Mouse (Mus musculus): Measurements from ENCODE around the gene Scg3. TPM values are rescaled to one million over a fixed set of nuclear protein-coding genes. Genes with fewer than 3 reads are reported as not detected.
A peak's percentile ranks its signal among the peaks of the same experiment; 100 is the strongest.

Gene Scg3
- polyA plus RNA-seq, 1 experiment from 2014 or later = 0.07 TPM

- 62% methylated on average over 6 of the region's 6 CpGs for WGBS (ENCODE audit: insufficient replicate concordance)
- H3K4me2 ChIP-seq (ENCODE audit: low read depth, low read length) = no peak overlapping the region
- peaks cover 1% of the 10 kb centered on the region; the same call in 1 of the 2 replicates for H3K27me3 ChIP-seq (ENCODE audit: control insufficient read depth, insufficient read depth, low read depth, low read length)
- H3K9ac ChIP-seq (ENCODE audit: low read depth, low read length) = no peak overlapping the region
- H3K4me3 ChIP-seq (ENCODE audit: low read depth, low read length) = no peak overlapping the region
- H3K4me1 ChIP-seq (ENCODE audit: control insufficient read depth, low read depth, low read length) = no peaks in the 10 kb centered on the region
- H3K27ac ChIP-seq (ENCODE audit: low read length) = no peak overlapping the region
- no peaks in the 10 kb centered on the region for H3K9me3 ChIP-seq (replicated peaks; ENCODE audit: control insufficient read depth, low read length)
- no peaks in the 10 kb centered on the region for H3K36me3 ChIP-seq (ENCODE audit: control insufficient read depth, insufficient read depth)
- ATAC-seq (ENCODE audit: low read depth) = no peak
These were observed 64.9 kb downstream of the Scg3 start for GRCm38 (mm10) chr9:75618836-75619400.

GRCm38 (mm10) chr9:75616560-75616959, 67.3 kb downstream of the Scg3 start:
- ATAC-seq (ENCODE audit: low read depth) = no peak
- Histone ChIP-seq H3K4me3 (ENCODE audit: low read depth, low read length) (no peak overlapping the region), H3K9ac (ENCODE audit: low read depth, low read length) (no peak overlapping the region), H3K4me2 (ENCODE audit: low read depth, low read length) (no peak overlapping the region), H3K27me3 (ENCODE audit: control insufficient read depth, insufficient read depth, low read depth, low read length) (peaks cover 7% of the 10 kb centered on the region), H3K9me3 (replicated peaks; ENCODE audit: control insufficient read depth, low read length) (no peaks in the 10 kb centered on the region), H3K36me3 (ENCODE audit: control insufficient read depth, insufficient read depth) (no peaks in the 10 kb centered on the region), H3K4me1 (ENCODE audit: control insufficient read depth, low read depth, low read length) (no peaks in the 10 kb centered on the region), H3K27ac (ENCODE audit: low read length) (no peak overlapping the region)
- WGBS (ENCODE audit: insufficient replicate concordance) = 42% methylated on average over 3 of the region's 3 CpGs

DNA sequence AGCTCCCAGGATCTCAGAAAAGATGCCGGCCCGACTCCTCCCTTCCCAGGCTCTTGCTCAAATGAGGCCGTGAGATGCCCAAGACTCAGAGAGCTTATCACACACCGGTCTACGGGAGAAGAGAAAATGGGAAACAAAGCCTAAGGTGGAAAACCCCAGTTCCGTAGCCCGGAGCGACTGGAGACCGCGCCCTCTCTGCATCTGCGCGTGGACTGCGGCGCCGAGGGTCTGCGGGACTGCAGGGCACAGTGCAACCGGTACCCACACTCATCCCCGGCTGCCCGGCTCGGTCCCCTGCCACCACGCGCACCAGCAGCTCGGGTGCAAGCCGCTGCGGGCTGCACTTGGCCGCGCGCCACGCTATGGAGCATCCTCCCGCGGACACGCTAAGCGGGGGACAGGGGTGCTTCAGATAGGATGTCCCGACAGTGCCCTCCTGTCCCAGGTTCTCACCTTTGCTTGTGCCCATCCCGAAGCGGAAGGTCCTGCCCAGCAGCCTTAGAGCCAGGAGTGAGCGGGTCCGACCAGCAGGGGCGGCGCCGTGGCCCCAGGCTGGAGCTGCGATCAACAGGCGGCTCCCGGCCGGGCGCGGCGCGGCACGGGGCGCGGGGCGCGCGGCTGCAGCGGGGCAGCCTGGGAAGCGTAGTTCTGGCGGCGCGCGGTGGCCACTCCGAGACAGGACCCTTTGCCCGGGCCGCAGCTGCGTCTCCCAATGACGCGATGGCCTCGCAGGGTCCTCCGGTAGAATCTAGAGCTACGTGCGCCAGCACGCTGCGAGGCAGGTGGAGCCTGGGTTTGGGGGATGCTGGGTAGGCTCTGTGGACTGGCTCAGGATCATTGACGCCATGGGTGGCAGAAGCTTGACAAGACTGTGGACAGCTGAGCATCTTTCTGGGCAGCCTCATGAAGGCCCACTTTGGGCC, 73.0 kb downstream of the Scg3 start, which contains the start of gene Tmod2:
TSS of gene Tmod2 (minus strand) at position 755 of the 923 bp plus-strand sequence.
- H3K9ac ChIP-seq (ENCODE audit: low read depth, low read length) = no peak within 1 kb of the TSS
- H3K27me3 ChIP-seq (ENCODE audit: control insufficient read depth, insufficient read depth, low read depth, low read length) = peaks cover 30% of the 10 kb centered on the region
- no peak within 1 kb of the TSS for H3K27ac ChIP-seq (ENCODE audit: low read length)
- H3K4me2 ChIP-seq (ENCODE audit: low read depth, low read length) = peak within 1 kb of the TSS; percentile 56
- no peaks in the 10 kb centered on the region for H3K4me1 ChIP-seq (ENCODE audit: control insufficient read depth, low read depth, low read length)
- no peaks in the 10 kb centered on the region for H3K9me3 ChIP-seq (replicated peaks; ENCODE audit: control insufficient read depth, low read length)
- ATAC-seq (ENCODE audit: low read depth) = 0 out of 2 replicates have a peak, but pooled peaks have one; percentile 11
- H3K36me3 ChIP-seq (ENCODE audit: control insufficient read depth, insufficient read depth) = no peaks in the 10 kb centered on the region
- WGBS (ENCODE audit: insufficient replicate concordance) = 1% methylated on average over 74 of the region's 74 CpGs
- H3K4me3 ChIP-seq (ENCODE audit: low read depth, low read length) = peak within 1 kb of the TSS; percentile 49

DNA sequence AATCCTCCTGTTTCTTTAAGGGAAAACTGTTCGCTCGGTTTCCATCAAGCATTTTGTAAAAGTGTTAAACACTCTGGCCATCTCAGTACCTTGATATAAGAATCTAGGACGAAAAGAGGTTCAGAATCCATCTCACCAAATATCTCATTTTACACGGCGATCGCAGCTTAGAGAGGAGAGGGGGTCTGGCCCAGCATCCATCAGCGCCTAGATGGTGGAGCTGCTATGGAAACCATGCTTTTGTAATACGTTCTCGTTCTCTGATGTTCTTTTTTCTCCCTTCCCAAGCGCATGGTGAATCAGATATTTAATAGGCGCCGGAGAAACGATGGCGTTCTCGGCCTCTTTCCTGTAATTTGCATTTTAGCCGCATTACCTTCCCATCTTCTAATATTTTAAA, 73.9 kb downstream of the Scg3 start:
- no peaks in the 10 kb centered on the region for H3K36me3 ChIP-seq (ENCODE audit: control insufficient read depth, insufficient read depth)
- H3K4me2 ChIP-seq (ENCODE audit: low read depth, low read length) = no peak overlapping the region
- 34% methylated on average over 16 of the region's 16 CpGs for WGBS (ENCODE audit: insufficient replicate concordance)
- H3K27ac ChIP-seq (ENCODE audit: low read length) = no peak overlapping the region
- H3K9ac ChIP-seq (ENCODE audit: low read depth, low read length) = no peak overlapping the region
- H3K27me3 ChIP-seq (ENCODE audit: control insufficient read depth, insufficient read depth, low read depth, low read length) = peaks cover 30% of the 10 kb centered on the region
- H3K4me1 ChIP-seq (ENCODE audit: control insufficient read depth, low read depth, low read length) = no peaks in the 10 kb centered on the region
- no peak for ATAC-seq (ENCODE audit: low read depth)
- H3K9me3 ChIP-seq (replicated peaks; ENCODE audit: control insufficient read depth, low read length) = no peaks in the 10 kb centered on the region
- no peak overlapping the region for H3K4me3 ChIP-seq (ENCODE audit: low read depth, low read length)

DNA sequence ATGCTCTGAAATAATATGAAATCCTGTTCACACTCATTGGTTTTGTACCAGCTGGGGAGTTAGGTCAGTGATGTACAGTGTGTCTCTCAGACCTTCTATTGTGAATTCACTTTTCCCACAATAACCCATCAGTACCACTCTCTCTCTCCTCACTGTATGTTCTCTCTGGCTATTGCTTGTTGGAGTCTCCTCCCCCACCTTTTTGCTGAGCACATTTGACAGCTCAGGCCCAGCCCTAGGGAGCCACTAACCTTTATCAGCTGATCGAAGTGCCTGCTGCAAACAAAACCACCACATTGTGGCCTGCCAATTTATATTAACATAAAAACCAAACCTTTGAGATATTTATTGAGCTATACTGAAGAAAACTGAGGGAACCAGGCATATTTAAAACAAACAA, 74.4 kb downstream of the Scg3 start:
- WGBS (ENCODE audit: insufficient replicate concordance) = 26% methylated on average over 1 of the region's 1 CpGs
- H3K4me3 ChIP-seq (ENCODE audit: low read depth, low read length) = no peak overlapping the region
- H3K9ac ChIP-seq (ENCODE audit: low read depth, low read length) = no peak overlapping the region
- H3K9me3 ChIP-seq (replicated peaks; ENCODE audit: control insufficient read depth, low read length) = no peaks in the 10 kb centered on the region
- peaks cover 30% of the 10 kb centered on the region for H3K27me3 ChIP-seq (ENCODE audit: control insufficient read depth, insufficient read depth, low read depth, low read length)
- H3K4me1 ChIP-seq (ENCODE audit: control insufficient read depth, low read depth, low read length) = no peaks in the 10 kb centered on the region
- H3K36me3 ChIP-seq (ENCODE audit: control insufficient read depth, insufficient read depth) = no peaks in the 10 kb centered on the region
- no peak for ATAC-seq (ENCODE audit: low read depth)
- H3K4me2 ChIP-seq (ENCODE audit: low read depth, low read length) = no peak overlapping the region
- H3K27ac ChIP-seq (ENCODE audit: low read length) = no peak overlapping the region

- WGBS (ENCODE audit: insufficient replicate concordance) = 57% methylated on average over 4 of the region's 4 CpGs
- no peak overlapping the region for H3K4me2 ChIP-seq (ENCODE audit: low read depth, low read length)
- H3K4me3 ChIP-seq (ENCODE audit: low read depth, low read length) = no peak overlapping the region
- peaks cover 30% of the 10 kb centered on the region for H3K27me3 ChIP-seq (ENCODE audit: control insufficient read depth, insufficient read depth, low read depth, low read length)
- no peaks in the 10 kb centered on the region for H3K9me3 ChIP-seq (replicated peaks; ENCODE audit: control insufficient read depth, low read length)
- no peaks in the 10 kb centered on the region for H3K36me3 ChIP-seq (ENCODE audit: control insufficient read depth, insufficient read depth)
- H3K9ac ChIP-seq (ENCODE audit: low read depth, low read length) = no peak overlapping the region
- ATAC-seq (ENCODE audit: low read depth) = no peak
- no peak overlapping the region for H3K27ac ChIP-seq (ENCODE audit: low read length)
- no peaks in the 10 kb centered on the region for H3K4me1 ChIP-seq (ENCODE audit: control insufficient read depth, low read depth, low read length)
These were observed 76.4 kb downstream of the Scg3 start for GRCm38 (mm10) chr9:75607496-75607895.

GRCm38 (mm10) chr9:75601510-75601909, 82.3 kb downstream of the Scg3 start:
- 17% methylated on average over 12 of the region's 12 CpGs for WGBS (ENCODE audit: insufficient replicate concordance)
- H3K27me3 ChIP-seq (ENCODE audit: control insufficient read depth, insufficient read depth, low read depth, low read length) = no peaks in the 10 kb centered on the region; the same call in 1 of the 2 replicates
- no peak for ATAC-seq (ENCODE audit: low read depth)

GRCm38 (mm10) chr9:75600166-75600934, 83.5 kb downstream of the Scg3 start:
- 49% methylated on average over 7 of the region's 7 CpGs for WGBS (ENCODE audit: insufficient replicate concordance)
- ATAC-seq (ENCODE audit: low read depth) = no peak
- H3K9me3 ChIP-seq (replicated peaks; ENCODE audit: control insufficient read depth, low read length) = no peaks in the 10 kb centered on the region
- H3K9ac ChIP-seq (ENCODE audit: low read depth, low read length) = no peak overlapping the region
- H3K4me2 ChIP-seq (ENCODE audit: low read depth, low read length) = no peak overlapping the region
- H3K4me3 ChIP-seq (ENCODE audit: low read depth, low read length) = no peak overlapping the region
- no peak overlapping the region for H3K27ac ChIP-seq (ENCODE audit: low read length)
- no peaks in the 10 kb centered on the region; the same call in 1 of the 2 replicates for H3K27me3 ChIP-seq (ENCODE audit: control insufficient read depth, insufficient read depth, low read depth, low read length)
- H3K36me3 ChIP-seq (ENCODE audit: control insufficient read depth, insufficient read depth) = no peaks in the 10 kb centered on the region
- H3K4me1 ChIP-seq (ENCODE audit: control insufficient read depth, low read depth, low read length) = no peaks in the 10 kb centered on the region

More at GRCm38 (mm10) chr9:75601510-75601909, 82.3 kb downstream of the Scg3 start:
- Histone ChIP-seq H3K4me3 (ENCODE audit: low read depth, low read length) (no peak overlapping the region), H3K27ac (ENCODE audit: low read length) (no peak overlapping the region), H3K36me3 (ENCODE audit: control insufficient read depth, insufficient read depth) (no peaks in the 10 kb centered on the region), H3K4me2 (ENCODE audit: low read depth, low read length) (no peak overlapping the region), H3K9ac (ENCODE audit: low read depth, low read length) (no peak overlapping the region), H3K4me1 (ENCODE audit: control insufficient read depth, low read depth, low read length) (no peaks in the 10 kb centered on the region), H3K9me3 (replicated peaks; ENCODE audit: control insufficient read depth, low read length) (no peaks in the 10 kb centered on the region)
